Mouse (Mus musculus) forebrain, embryonic 16.5 days (tissue): ENCODE data around the gene Dmrt3. TPM values are rescaled to one million over a fixed set of nuclear protein-coding genes. Genes with fewer than 3 reads are reported as not detected.

Experiments
- ATAC-seq: fragments of 200-750 bp; cut with Nextera tagmentation; 2 replicates; pipeline ENCODE4 v1.8.0; 2017; ENCODE audit warnings: mild to moderate bottlenecking, moderate library complexity
- H3K27ac ChIP-seq: fragments of 300-500 bp; sonication (generic); 2 replicates; pipeline ENCODE4 v1.5.1; 2014; ENCODE audit warnings: low read length, control low read depth
- H3K27me3 ChIP-seq: fragments of 300-500 bp; sonication (generic); replicated peaks from 2 replicates; pipeline ENCODE4 v1.6.1; 2014; ENCODE audit warnings: low read length; ENCODE audit not compliant: control insufficient read depth, insufficient read depth
- H3K36me3 ChIP-seq: fragments of 300-500 bp; sonication (generic); 2 replicates; pipeline ENCODE4 v1.6.1; 2014; ENCODE audit not compliant: control insufficient read depth, insufficient read depth
- H3K4me1 ChIP-seq: fragments of 300-500 bp; sonication (generic); replicated peaks from 2 replicates; pipeline ENCODE4 v1.6.1; 2014; ENCODE audit warnings: low read length; ENCODE audit not compliant: control insufficient read depth, insufficient read depth
- H3K4me2 ChIP-seq: fragments of 300-500 bp; sonication (generic); 2 replicates; pipeline ENCODE4 v1.6.1; 2014; ENCODE audit warnings: mild to moderate bottlenecking, low read length, control low read depth
- H3K4me3 ChIP-seq: fragments of 300-500 bp; sonication (generic); replicated peaks from 2 replicates; pipeline ENCODE4 v1.5.1; 2014; ENCODE audit warnings: mild to moderate bottlenecking, low read length, control low read depth
- H3K9ac ChIP-seq: fragments of 300-500 bp; sonication (generic); replicated peaks from 2 replicates; pipeline ENCODE4 v1.6.1; 2014; ENCODE audit warnings: low read depth, low read length, control low read depth
- H3K9me3 ChIP-seq: fragments of 300-500 bp; sonication (generic); 2 replicates; pipeline ENCODE4 v1.6.1; 2016; ENCODE audit warnings: low read length; ENCODE audit not compliant: control insufficient read depth
- WGBS: fragments of 180-500 bp; shearing (Covaris S2); extraction: QIAGEN DNeasy Blood & Tissue Kit; methylation state at CpG from one replicate; pipeline ENCODE4 v1.1.7; 2014; 5-methylcytosine and 5-hydroxymethylcytosine counted together
- polyA plus RNA-seq: library from polyadenylated mRNA; unstranded; fragments of >200 nt; fragmentation: Nextera tagmentation; extraction: Ambion mirVana; gene quantifications from 2 replicates; pipeline ENCODE4 v1.2.1, GENCODE M21; 2015

The Dmrt3 gene
- polyA plus RNA-seq: 1.7 and 2.6 TPM in 2 replicates

DNA sequence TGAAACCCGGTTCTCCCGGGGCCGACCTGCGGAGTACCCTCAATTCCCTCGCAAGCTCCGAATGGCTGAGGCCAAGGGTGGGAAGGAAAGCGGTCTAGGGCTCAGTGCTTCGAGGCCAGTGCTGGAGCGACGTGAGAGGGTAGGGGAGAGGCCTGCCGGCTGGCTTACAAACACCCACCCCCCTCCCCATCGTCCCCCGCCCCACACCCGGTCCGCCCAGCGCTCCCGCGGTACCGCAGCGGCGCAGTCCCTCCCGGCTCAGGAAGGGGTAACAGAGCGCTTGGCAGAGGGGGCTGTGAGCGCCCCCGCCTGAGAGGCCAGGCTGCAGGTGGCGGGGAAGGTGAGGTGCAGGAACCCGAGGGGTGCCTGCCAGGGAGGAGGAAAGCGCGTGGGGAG, at the start of gene Dmrt3:
Gene Dmrt3, plus strand, starts transcription at position 287 of the 396 bp plus-strand sequence.
- Histone ChIP-seq H3K27me3 (peaks cover 41% of the 10 kb centered on the region), H3K4me3 (peak within 1 kb of the TSS; percentile 51), H3K36me3 (no peaks in the 10 kb centered on the region), H3K9me3 (no peaks in the 10 kb centered on the region), H3K27ac (peak within 1 kb of the TSS; percentile 28), H3K4me1 (peaks cover 27% of the 10 kb centered on the region), H3K4me2 (peak within 1 kb of the TSS; percentile 67), H3K9ac (peak within 1 kb of the TSS; percentile 61)
- peak; percentile 43 for ATAC-seq
- WGBS: 0% methylated on average over 27 of the region's 29 CpGs

DNA sequence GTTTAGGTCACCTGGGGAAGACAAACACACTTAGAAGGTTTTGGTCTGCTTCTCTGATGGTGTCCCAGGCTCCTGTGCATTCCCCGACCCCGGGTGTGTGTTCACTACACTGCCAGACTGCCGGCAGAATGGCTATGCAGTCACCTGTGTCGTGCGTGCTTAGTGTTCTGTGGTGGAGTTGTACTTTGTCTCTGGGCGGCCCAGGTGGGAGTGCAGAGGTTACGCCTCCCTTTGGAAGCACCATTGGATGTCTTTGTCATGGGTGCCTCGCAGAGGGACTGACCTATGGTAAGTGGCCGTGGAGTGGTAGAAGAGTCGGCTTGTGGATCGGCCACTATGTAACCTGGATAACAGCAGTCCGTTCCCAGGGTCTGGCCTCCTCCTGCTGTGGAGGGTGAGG, 45.7 kb upstream of the Dmrt3 start:
- no peak for ATAC-seq
- Histone ChIP-seq H3K9ac (no peak overlapping the region), H3K27me3 (no peaks in the 10 kb centered on the region), H3K36me3 (no peaks in the 10 kb centered on the region), H3K4me3 (no peak overlapping the region), H3K4me1 (no peaks in the 10 kb centered on the region), H3K27ac (no peak overlapping the region), H3K4me2 (no peak overlapping the region), H3K9me3 (no peaks in the 10 kb centered on the region)
- WGBS: 87% methylated on average over 12 of the region's 12 CpGs

DNA sequence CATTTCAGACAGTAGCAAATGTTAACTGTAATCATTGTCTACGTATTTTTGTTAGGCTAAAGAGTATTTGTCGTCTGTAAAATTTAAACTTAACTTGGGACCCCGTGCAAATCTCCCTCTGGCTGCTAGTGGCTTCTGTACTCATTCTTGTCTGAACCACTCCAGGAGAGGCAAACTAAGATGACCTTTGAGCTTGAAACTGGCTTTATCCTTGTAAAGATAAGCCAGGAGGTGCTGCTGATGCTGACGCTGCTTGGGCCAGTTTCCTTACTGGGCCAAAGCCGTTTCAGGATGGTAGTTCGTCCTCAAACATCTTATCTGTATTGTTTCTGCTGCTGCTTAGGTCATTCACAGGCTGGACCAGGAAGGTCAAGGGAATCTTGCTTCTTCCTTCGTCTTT, 40.3 kb upstream of the Dmrt3 start:
- Histone ChIP-seq H3K9me3 (no peaks in the 10 kb centered on the region), H3K4me3 (no peak overlapping the region), H3K27ac (no peak overlapping the region), H3K4me1 (peaks cover 4% of the 10 kb centered on the region; the same call in 1 of the 2 replicates), H3K27me3 (no peaks in the 10 kb centered on the region), H3K4me2 (no peak overlapping the region), H3K36me3 (no peaks in the 10 kb centered on the region), H3K9ac (no peak overlapping the region)
- ATAC-seq: no peak
- 86% methylated on average over 7 of the region's 7 CpGs for WGBS

DNA sequence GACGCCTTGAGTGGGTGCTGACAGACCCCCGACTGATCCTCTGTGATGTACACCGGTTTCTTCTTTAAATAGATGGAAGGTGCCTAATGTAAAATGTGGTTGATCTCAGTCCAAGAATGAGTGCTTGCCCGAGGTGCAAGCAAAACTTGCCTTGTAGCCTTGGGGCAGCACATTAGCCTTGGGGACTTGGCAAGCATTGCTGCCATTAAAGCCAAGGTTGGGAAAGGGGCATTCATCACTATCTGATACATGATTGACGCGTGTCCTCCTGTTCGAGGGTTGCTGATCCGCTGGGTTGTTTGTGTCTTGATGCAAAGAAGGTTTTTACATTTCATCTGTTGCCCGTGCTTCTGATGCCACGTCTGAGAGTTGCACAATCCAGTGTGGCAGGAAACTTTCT, 35.7 kb upstream of the Dmrt3 start:
- 0 out of 2 replicates have a peak, but pooled peaks cover 2% of the 10 kb centered on the region for H3K27me3 ChIP-seq
- 32% methylated on average over 10 of the region's 10 CpGs for WGBS
- no peak overlapping the region for H3K27ac ChIP-seq
- ATAC-seq: no peak
- no peak overlapping the region for H3K9ac ChIP-seq
- H3K4me3 ChIP-seq: no peak overlapping the region
- no peaks in the 10 kb centered on the region for H3K9me3 ChIP-seq
- H3K4me1 ChIP-seq: peaks cover 7% of the 10 kb centered on the region
- no peaks in the 10 kb centered on the region for H3K36me3 ChIP-seq
- no peak overlapping the region for H3K4me2 ChIP-seq

DNA sequence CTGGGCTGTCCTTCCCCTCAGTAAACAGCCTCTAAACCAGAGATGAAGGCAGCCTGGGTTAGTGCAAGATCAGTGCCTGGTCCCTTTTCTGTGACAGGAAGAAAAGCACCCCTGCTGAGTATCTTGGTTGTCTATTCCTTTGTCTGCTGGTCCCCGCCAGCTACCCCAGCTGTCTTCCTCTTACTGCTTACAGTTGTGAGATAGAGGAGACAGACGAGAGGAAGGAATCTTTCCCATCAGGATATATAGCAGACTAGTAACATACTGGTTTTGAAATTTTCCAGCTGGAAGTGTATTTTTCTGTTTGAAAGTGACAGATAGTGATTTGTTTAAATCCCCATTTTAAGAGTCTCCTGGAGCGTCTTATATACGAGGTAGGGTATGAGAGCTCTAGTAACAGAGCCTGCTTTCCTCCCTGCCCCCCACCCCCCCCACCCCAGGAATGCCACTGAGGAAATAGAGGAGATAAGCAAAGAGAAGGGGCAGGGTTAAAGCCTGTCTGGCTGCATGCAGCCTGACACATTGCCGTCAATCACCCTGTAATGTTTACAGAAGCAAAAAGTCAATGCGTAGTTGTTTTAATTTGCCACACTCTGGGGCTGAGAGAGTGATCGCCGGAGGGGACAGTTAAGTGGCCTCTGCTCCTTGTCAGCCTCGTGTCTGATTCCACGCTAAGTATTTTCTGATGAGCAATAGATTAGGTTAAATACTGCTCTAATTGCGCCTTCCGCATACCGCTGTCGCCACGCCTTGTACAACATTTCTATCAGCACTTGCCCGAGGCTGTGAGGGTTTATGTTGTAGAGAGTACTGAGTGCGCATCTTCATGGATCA, 34.9 kb upstream of the Dmrt3 start:
- ATAC-seq: no peak
- H3K4me1 ChIP-seq: peaks cover 7% of the 10 kb centered on the region
- no peaks in the 10 kb centered on the region for H3K36me3 ChIP-seq
- H3K4me3 ChIP-seq: no peak overlapping the region
- H3K27ac ChIP-seq: no peak overlapping the region
- no peaks in the 10 kb centered on the region for H3K9me3 ChIP-seq
- no peak overlapping the region for H3K4me2 ChIP-seq
- no peak overlapping the region for H3K9ac ChIP-seq
- 21% methylated on average over 17 of the region's 17 CpGs for WGBS
- H3K27me3 ChIP-seq: 0 out of 2 replicates have a peak, but pooled peaks cover 2% of the 10 kb centered on the region

DNA sequence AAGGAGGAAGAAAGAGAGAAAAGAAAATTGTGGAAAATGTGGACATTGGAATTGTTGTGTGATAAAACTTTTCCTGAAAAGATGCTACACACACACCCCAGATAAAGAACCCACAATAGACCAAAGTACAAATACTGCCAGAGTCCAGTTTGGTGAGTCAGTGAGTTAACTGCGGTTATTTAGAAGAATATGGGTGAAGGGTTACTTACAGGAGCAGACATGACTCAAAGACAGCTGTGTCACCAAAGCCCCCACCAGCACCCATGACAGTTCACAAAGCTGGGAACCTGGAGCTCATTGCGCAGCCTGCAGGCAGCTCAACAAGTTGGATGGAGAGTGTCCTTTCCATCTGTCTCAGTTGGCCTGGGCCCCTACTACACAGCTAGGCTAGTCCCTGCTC, 31.7 kb upstream of the Dmrt3 start:
- Histone ChIP-seq H3K27ac (no peak overlapping the region), H3K9ac (no peak overlapping the region), H3K9me3 (no peaks in the 10 kb centered on the region), H3K27me3 (0 out of 2 replicates have a peak, but pooled peaks cover 2% of the 10 kb centered on the region), H3K4me1 (peaks cover 7% of the 10 kb centered on the region), H3K4me2 (no peak overlapping the region), H3K36me3 (no peaks in the 10 kb centered on the region), H3K4me3 (no peak overlapping the region)
- ATAC-seq: no peak
- 96% methylated on average over 2 of the region's 2 CpGs for WGBS

DNA sequence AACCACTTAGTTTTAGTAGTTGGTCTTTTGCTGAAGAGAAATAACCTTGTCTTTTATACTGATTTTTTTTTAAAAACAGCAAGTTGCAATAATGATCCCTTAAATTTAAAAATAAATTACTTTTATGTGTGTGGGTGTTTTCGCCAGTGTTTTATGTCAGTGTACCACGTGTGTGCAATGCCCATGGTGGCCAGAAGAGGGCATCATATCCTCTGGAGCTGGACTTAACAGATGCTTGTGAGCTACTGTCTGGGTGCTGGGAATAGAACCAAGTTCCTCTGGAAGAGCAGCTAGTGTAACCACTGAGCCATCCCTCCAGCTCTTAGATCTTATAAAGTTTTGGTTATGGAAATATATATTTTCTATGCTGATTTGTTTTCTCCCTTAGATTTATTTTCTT, 30.7 kb upstream of the Dmrt3 start:
- no peak overlapping the region for H3K9ac ChIP-seq
- H3K9me3 ChIP-seq: no peaks in the 10 kb centered on the region
- H3K4me2 ChIP-seq: no peak overlapping the region
- H3K4me3 ChIP-seq: no peak overlapping the region
- no peaks in the 10 kb centered on the region for H3K36me3 ChIP-seq
- 96% methylated on average over 2 of the region's 2 CpGs for WGBS
- no peak for ATAC-seq
- H3K4me1 ChIP-seq: peaks cover 4% of the 10 kb centered on the region
- H3K27ac ChIP-seq: no peak overlapping the region
- H3K27me3 ChIP-seq: 0 out of 2 replicates have a peak, but pooled peaks cover 2% of the 10 kb centered on the region

DNA sequence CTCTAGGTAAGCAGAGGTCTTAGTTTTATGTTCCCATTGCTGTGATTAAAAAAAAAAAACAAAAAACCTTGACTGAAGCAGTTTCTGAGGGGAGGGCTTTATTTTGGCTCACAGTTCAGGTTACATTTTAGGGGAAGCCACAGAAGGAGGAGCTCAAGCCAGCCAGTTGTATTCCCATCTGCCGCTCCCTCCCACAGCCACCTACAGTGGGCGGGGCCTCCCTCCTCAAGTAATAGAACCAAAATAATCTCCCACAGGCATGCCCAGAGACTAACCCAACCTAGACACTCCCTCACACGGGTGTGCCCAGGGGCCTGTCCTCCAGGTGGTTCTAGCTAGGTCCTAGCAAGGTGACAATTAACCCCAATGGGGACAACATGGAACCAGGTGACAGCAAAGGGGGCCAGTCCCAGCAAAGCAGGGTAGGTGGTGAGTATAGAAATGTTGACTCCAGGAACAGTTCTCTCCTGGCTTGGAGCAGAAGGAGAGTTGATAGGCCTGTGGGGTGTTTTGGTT, 12.3 kb upstream of the Dmrt3 start:
- Histone ChIP-seq H3K9me3 (no peaks in the 10 kb centered on the region), H3K9ac (no peak overlapping the region), H3K27ac (no peak overlapping the region), H3K27me3 (peaks cover 38% of the 10 kb centered on the region), H3K4me1 (no peaks in the 10 kb centered on the region), H3K4me2 (no peak overlapping the region), H3K4me3 (no peak overlapping the region), H3K36me3 (no peaks in the 10 kb centered on the region)
- 66% methylated on average over 3 of the region's 3 CpGs for WGBS
- ATAC-seq: no peak

DNA sequence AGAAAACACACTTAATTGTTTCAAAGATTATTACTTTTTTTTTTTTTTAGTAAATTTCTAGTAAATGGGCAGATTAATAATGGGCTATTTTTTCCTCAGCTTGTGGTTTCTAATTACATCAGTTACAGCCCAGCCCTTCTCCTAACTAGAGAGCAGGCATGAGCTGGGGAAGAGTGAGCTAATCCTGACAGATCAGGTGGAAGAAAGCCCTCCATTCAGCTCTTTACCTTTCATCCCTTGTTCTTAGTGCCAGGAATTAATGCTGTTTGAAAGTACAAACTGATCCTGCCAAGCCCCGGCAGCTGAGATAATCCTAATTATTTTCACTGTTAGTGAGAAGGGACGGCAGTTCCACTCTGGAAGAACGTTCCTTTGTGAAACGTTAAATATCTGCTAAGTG, 11.5 kb upstream of the Dmrt3 start:
- 1% methylated on average over 4 of the region's 4 CpGs for WGBS
- H3K4me3 ChIP-seq: no peak overlapping the region
- H3K36me3 ChIP-seq: no peaks in the 10 kb centered on the region
- H3K4me1 ChIP-seq: no peaks in the 10 kb centered on the region
- no peak overlapping the region for H3K4me2 ChIP-seq
- no peak overlapping the region for H3K9ac ChIP-seq
- peak; percentile 78 for ATAC-seq
- H3K9me3 ChIP-seq: no peaks in the 10 kb centered on the region
- no peak overlapping the region for H3K27ac ChIP-seq
- peaks cover 39% of the 10 kb centered on the region for H3K27me3 ChIP-seq
